Mouse (Mus musculus) heart, postnatal 4 days (tissue): ENCODE results near the gene Gdi1. TPM values are rescaled to one million over a fixed set of nuclear protein-coding genes. Genes with fewer than 3 reads are reported as not detected.
"Not testable (repeated sequence)": the region's sequence is repeated elsewhere in the genome, so short reads cannot be mapped to it uniquely, and the experiment has no call there.

Experiments
- DNase-seq: peaks from one replicate; pipeline ENCODE4 v3.0.0; 2021
- microRNA-seq, 2 experiments: library from miRNA; unstranded; fragments of <30 nt; microRNA quantifications; one replicate each; pipeline ENCODE4 v1.2.0; 2021 to 2022
- total RNA-seq, 2 experiments: library from RNA; stranded (reverse); gene quantifications; 2 replicates each; pipeline ENCODE4 v1.2.3; 2021

Gdi1 gene
- total RNA-seq, 2 experiments from 2014 or later: 85.1 to 95.7 TPM

- no peak for DNase-seq
Measured at GRCm38 (mm10) chrX:74329215-74329671, 24.4 kb downstream of the Gdi1 start.

- no peak for DNase-seq
Measured at GRCm38 (mm10) chrX:74330166-74330930, 25.6 kb downstream of the Gdi1 start.

GRCm38 (mm10) chrX:74352645-74353466 lies 48.1 kb downstream of the Gdi1 start:
- DNase-seq: no peak

GRCm38 (mm10) chrX:74353467-74353770 lies 48.6 kb downstream of the Gdi1 start, which contains the start of gene Lage3:
TSS of gene Lage3 (minus strand) at chrX:74353618.
- DNase-seq: peak; percentile 83

GRCm38 (mm10) chrX:74357069-74357468 lies 52.3 kb downstream of the Gdi1 start:
- DNase-seq: not testable (repeated sequence)

GRCm38 (mm10) chrX:74359171-74359570 lies 54.4 kb downstream of the Gdi1 start:
- no peak for DNase-seq

Small RNA genes within 50 kb of the gene (microRNA-seq; reads per million reads assigned to microRNA genes)
- 1.2 to 3.1 reads per million in 2 experiments for gene Mir7091
- gene Mir7092: 0 reads per million in 2 experiments

Other genes starting within 250 kb of the Gdi1 start
- gene Opn1mw, start 177.5 kb upstream of the Gdi1 start, total RNA-seq: not detected
- 10 to 100 TPM; 37.6 to 39.6 TPM for gene Mecp2, start 169.6 kb upstream of the Gdi1 start, total RNA-seq
- not detected for gene Tex28, start 137.2 kb upstream of the Gdi1 start, total RNA-seq
- gene Tktl1, start 127.7 kb upstream of the Gdi1 start, total RNA-seq: not detected
- gene Flna, start 55.2 kb upstream of the Gdi1 start, total RNA-seq: 100 to 1,000 TPM; 375 to 378 TPM
- gene Emd, start 50.3 kb upstream of the Gdi1 start, total RNA-seq: 10 to 100 TPM; 57.6 to 61.6 TPM
- gene Rpl10, start 34.2 kb upstream of the Gdi1 start, total RNA-seq: 100 to 1,000 TPM; 297 to 347 TPM
- gene Taz, start 23.1 kb upstream of the Gdi1 start, total RNA-seq: 10 to 100 TPM; 39.3 to 46.4 TPM
- 10 to 100 TPM; 11.7 to 12.5 TPM for gene Dnase1l1, start 22.7 kb upstream of the Gdi1 start, total RNA-seq
- 100 to 1,000 TPM; 103 to 109 TPM for gene Atp6ap1, start 7.9 kb upstream of the Gdi1 start, total RNA-seq
- 10 to 100 TPM; 38.6 to 39.7 TPM for gene Fam50a, start 8.0 kb downstream of the Gdi1 start, total RNA-seq
- 1 to 10 TPM; 2.8 to 3.6 TPM for gene Plxna3, start 24.1 kb downstream of the Gdi1 start, total RNA-seq
- 10 to 100 TPM; 51.8 to 54.6 TPM for gene Lage3, start 48.6 kb downstream of the Gdi1 start, total RNA-seq
- 10 to 100 TPM; 48.3 to 50.5 TPM for gene Ubl4a, start 68.2 kb downstream of the Gdi1 start, total RNA-seq
- 1 to 10 TPM; 7.8 to 7.9 TPM for gene Slc10a3, start 68.4 kb downstream of the Gdi1 start, total RNA-seq
- 10 to 100 TPM; 16.6 to 24.0 TPM for gene Fam3a, start 88.3 kb downstream of the Gdi1 start, total RNA-seq
- gene Ikbkg, start 88.3 kb downstream of the Gdi1 start, total RNA-seq: 10 to 100 TPM; 39.7 to 40.8 TPM
- gene G6pdx, start 124.2 kb downstream of the Gdi1 start, total RNA-seq: 1 to 10 TPM; 9.1 to 10.0 TPM
- gene Gm6880, start 176.4 kb downstream of the Gdi1 start, total RNA-seq: not detected